3 mouse cellular contexts compared by ENCODE assay signal in genomic region chr14:61606088-61606487, GRCm38 (mm10). TPM values are rescaled to one million over a fixed set of nuclear protein-coding genes. Genes with fewer than 3 reads are reported as not detected.
"Had no signal": no experiment of that assay in that cellular context is flagged by ENCODE, and none has a peak within 500 bp of the region (broad histone marks: within the 10 kb centered on the region; RNA-seq: fewer than 3 reads in every experiment).

No protein-coding gene starts in this region.

RNA-seq across cellular contexts. Expression of gene Kcnrg, which starts 1.2 kb away (rescaled TPM):
- total RNA-seq: neutrophil, adult 5-6 weeks had no signal
- polyA plus RNA-seq: small intestine, adult 2 months; spleen, adult 2 months had no signal
